Comparison of ENCODE assay signal across 10 mouse cellular contexts in the genomic region with DNA sequence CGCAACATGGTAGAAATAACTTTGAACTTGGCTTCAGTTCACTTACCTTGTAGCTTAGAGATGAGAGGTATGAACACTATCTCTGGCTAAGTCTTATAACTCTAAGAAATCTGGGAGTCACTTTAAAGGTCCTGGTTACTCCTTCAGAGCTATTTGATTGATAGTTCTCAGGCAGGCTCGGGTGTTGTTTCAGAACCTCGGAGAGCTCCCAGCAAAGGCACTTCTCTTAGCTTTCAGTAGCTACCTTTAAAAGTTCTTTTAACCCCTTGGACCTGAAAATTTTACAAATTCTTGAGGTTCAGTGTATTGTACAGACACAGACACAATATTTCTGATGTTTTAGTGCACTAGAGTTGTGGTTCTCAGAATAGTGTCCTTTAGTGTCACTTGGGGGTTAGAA. TPM values are rescaled to one million over a fixed set of nuclear protein-coding genes. Genes with fewer than 3 reads are reported as not detected.
A peak's percentile ranks its signal among the peaks of the same experiment; 100 is the strongest.
DNase-seq lines count a peak whose midpoint lies in the region; ATAC-seq and TF ChIP-seq lines count a peak whose summit lies in the region.
"Had no signal": no experiment of that assay in that cellular context is flagged by ENCODE, and none has a peak within 500 bp of the region (broad histone marks: within the 10 kb centered on the region; RNA-seq: fewer than 3 reads in every experiment).

No protein-coding gene starts in this region.

- no peak for TF ChIP-seq CTCF in kidney, adult 2 months (conservative IDR thresholded peaks at IDR 0.05; ENCODE audit: insufficient read depth, insufficient read length, low read depth, low read length)

- 40% methylated on average over 3 of the region's 3 CpGs for WGBS in kidney, adult 2 months
- 43% methylated on average over 3 of the region's 3 CpGs for WGBS in kidney, embryonic 15.5 days
- WGBS in intestine, embryonic 16.5 days = 51% methylated on average over 3 of the region's 3 CpGs

- H3K27ac ChIP-seq in kidney, adult 2 months (ENCODE audit: insufficient read depth, low read depth, low read length) = no peak overlapping the region
- no peak overlapping the region for H3K27ac ChIP-seq in kidney, embryonic 15.5 days
- H3K27ac ChIP-seq in intestine, embryonic 16.5 days (ENCODE audit: low read length) = no peak overlapping the region
- H3K27ac ChIP-seq: liver, embryonic 15.5 days; stomach, embryonic 15.5 days had no signal

- peak; percentile 56 for DNase-seq in kidney, adult 2 months
- peak; percentile 78 for DNase-seq in NIH3T3 (ENCODE audit: low read depth)
- peak; percentile 6 for DNase-seq in fibroblast of lung, adult 2 months (ENCODE audit: low read depth)
- peak; percentile 65 for DNase-seq in mesoderm, embryonic 11.5 days (ENCODE audit: low read depth, low spot score)
- DNase-seq in frontal cortex, postnatal 14 days (ENCODE audit: low spot score in 2 of 2) = no peak
- no peak for DNase-seq in cerebellum, postnatal 36 days

- H3K4me1 ChIP-seq in kidney, adult 2 months (ENCODE audit: control insufficient read depth, insufficient read depth, low read length) = no peaks in the 10 kb centered on the region
- no peaks in the 10 kb centered on the region for H3K4me1 ChIP-seq in kidney, embryonic 15.5 days
- no peaks in the 10 kb centered on the region for H3K4me1 ChIP-seq in intestine, embryonic 16.5 days (ENCODE audit: control insufficient read depth, insufficient read depth, low read length)
- H3K4me1 ChIP-seq: liver, embryonic 15.5 days; stomach, embryonic 15.5 days had no signal

- H3K4me3 ChIP-seq in kidney, adult 2 months (ENCODE audit: insufficient read depth, low read depth, low read length) = no peak overlapping the region
- no peak overlapping the region for H3K4me3 ChIP-seq in kidney, embryonic 15.5 days (replicated peaks)
- no peak overlapping the region for H3K4me3 ChIP-seq in intestine, embryonic 16.5 days (ENCODE audit: low read length)
- H3K4me3 ChIP-seq: liver, embryonic 15.5 days; stomach, embryonic 15.5 days had no signal

- no peaks in the 10 kb centered on the region for H3K36me3 ChIP-seq in kidney, adult 2 months (ENCODE audit: control insufficient read depth, insufficient read depth, low read length)
- no peaks in the 10 kb centered on the region for H3K36me3 ChIP-seq in kidney, embryonic 15.5 days
- no peaks in the 10 kb centered on the region for H3K36me3 ChIP-seq in intestine, embryonic 16.5 days (ENCODE audit: control insufficient read depth, insufficient read depth, low read length)
- H3K36me3 ChIP-seq: liver, embryonic 15.5 days; stomach, embryonic 15.5 days had no signal

- H3K27me3 ChIP-seq in kidney, adult 2 months (replicated peaks; ENCODE audit: control insufficient read depth, insufficient read depth, low read length) = no peaks in the 10 kb centered on the region
- H3K27me3 ChIP-seq in kidney, embryonic 15.5 days = no peaks in the 10 kb centered on the region
- no peaks in the 10 kb centered on the region for H3K27me3 ChIP-seq in intestine, embryonic 16.5 days (replicated peaks; ENCODE audit: control insufficient read depth, insufficient read depth, low read length)
- H3K27me3 ChIP-seq: liver, embryonic 15.5 days; stomach, embryonic 15.5 days had no signal

- no peak overlapping the region for H3K9ac ChIP-seq in kidney, embryonic 15.5 days
- no peak overlapping the region for H3K9ac ChIP-seq in intestine, embryonic 16.5 days (ENCODE audit: low read depth, low read length)
- H3K9ac ChIP-seq: liver, embryonic 15.5 days; stomach, embryonic 15.5 days had no signal

- no peak for ATAC-seq in kidney, embryonic 15.5 days (replicated peaks; ENCODE audit: low FRiP score)
- no peak for ATAC-seq in intestine, embryonic 16.5 days

- no peak for TF ChIP-seq POLR2A in kidney, adult 2 months (IDR thresholded peaks at IDR 0.05; ENCODE audit: low read depth, low read length)

- H3K4me2 ChIP-seq in kidney, embryonic 15.5 days = no peak overlapping the region
- no peak overlapping the region for H3K4me2 ChIP-seq in intestine, embryonic 16.5 days (ENCODE audit: low read depth, low read length)
- H3K4me2 ChIP-seq: liver, embryonic 15.5 days; stomach, embryonic 15.5 days had no signal

- no peaks in the 10 kb centered on the region for H3K9me3 ChIP-seq in kidney, embryonic 15.5 days (replicated peaks)
- H3K9me3 ChIP-seq in intestine, embryonic 16.5 days (ENCODE audit: control insufficient read depth, low read length) = no peaks in the 10 kb centered on the region
- H3K9me3 ChIP-seq: liver, embryonic 15.5 days; stomach, embryonic 15.5 days had no signal

RNA-seq across cellular contexts. Expression of a gene that starts 52.3 kb away (rescaled TPM):
- polyA plus RNA-seq in kidney, adult 2 months (2012; rRNA removed) = 5.9 and 6.0 TPM in 2 replicates
- polyA plus RNA-seq in kidney, embryonic 15.5 days (2015; fragmentation: Nextera tagmentation; extraction: Ambion mirVana) = 6.8 and 7.9 TPM in 2 replicates
- polyA plus RNA-seq in intestine, embryonic 16.5 days (2015; fragmentation: Nextera tagmentation; extraction: Ambion mirVana) = 3.8 and 4.0 TPM in 2 replicates

Comparison
In these comparisons a context has a peak if more than half of its experiments do, and no peak if none do; other contexts are left out.
1. DNase-seq: peak in kidney, adult 2 months (single experiment), NIH3T3 (single experiment), fibroblast of lung, adult 2 months (single experiment) and mesoderm, embryonic 11.5 days (single experiment); none in frontal cortex, postnatal 14 days (0 of 2) and cerebellum, postnatal 36 days (0 of 2).